Mouse (Mus musculus) lung, embryonic 14.5 days (tissue): ENCODE measurements around the gene Rnf43. TPM values are rescaled to one million over a fixed set of nuclear protein-coding genes. Genes with fewer than 3 reads are reported as not detected.
A peak's percentile ranks its signal among the peaks of the same experiment; 100 is the strongest.

ENCODE experiments used
- ATAC-seq: fragments of 200-750 bp; cut with Nextera tagmentation; 2 replicates; pipeline ENCODE4 v1.8.0; 2017; ENCODE audit warnings: mild to moderate bottlenecking, moderate TSS enrichment, moderate library complexity; ENCODE audit not compliant: insufficient read depth
- DNase-seq: peaks from one replicate; pipeline ENCODE4 v3.0.0-alpha.2; 2015
- H3K27ac ChIP-seq: fragments of 300-500 bp; sonication (generic); 2 replicates; pipeline ENCODE4 v1.5.1; 2014; ENCODE audit warnings: low read depth, mild to moderate bottlenecking, moderate library complexity
- H3K27me3 ChIP-seq: fragments of 300-500 bp; sonication (generic); 2 replicates; pipeline ENCODE4 v1.6.1; 2014; ENCODE audit warnings: low read length, control low read depth; ENCODE audit not compliant: insufficient read depth
- H3K36me3 ChIP-seq: fragments of 300-500 bp; sonication (generic); 2 replicates; pipeline ENCODE4 v1.6.1; 2014; ENCODE audit warnings: control low read depth; ENCODE audit not compliant: insufficient read depth
- H3K4me1 ChIP-seq: fragments of 300-500 bp; sonication (generic); 2 replicates; pipeline ENCODE4 v1.6.1; 2014; ENCODE audit warnings: antibody characterized with exemption, control low read depth; ENCODE audit not compliant: insufficient read depth
- H3K4me2 ChIP-seq: fragments of 300-500 bp; sonication (generic); 2 replicates; pipeline ENCODE4 v1.6.1; 2014; ENCODE audit warnings: mild to moderate bottlenecking
- H3K4me3 ChIP-seq: fragments of 300-500 bp; sonication (generic); 2 replicates; pipeline ENCODE4 v1.5.1; 2014; ENCODE audit warnings: low read depth, low read length
- H3K9ac ChIP-seq: fragments of 300-500 bp; sonication (generic); 2 replicates; pipeline ENCODE4 v1.6.1; 2014
- H3K9me3 ChIP-seq: fragments of 300-500 bp; sonication (generic); 2 replicates; pipeline ENCODE4 v1.6.1; 2016; ENCODE audit warnings: low read depth, low read length, control low read depth
- CTCF ChIP-seq: IDR thresholded peaks from 2 replicates; pipeline ENCODE4 v1.5.1; 2016; ENCODE audit warnings: antibody characterized with exemption, low read depth
- WGBS: fragments of 180-500 bp; shearing (Covaris S2); extraction: QIAGEN DNeasy Blood & Tissue Kit; methylation state at CpG from one replicate; pipeline ENCODE4 v1.1.7; 2014; 5-methylcytosine and 5-hydroxymethylcytosine counted together
- polyA plus RNA-seq: library from polyadenylated mRNA; unstranded; fragments of >200 nt; fragmentation: Nextera tagmentation; extraction: Ambion mirVana; gene quantifications from 2 replicates; pipeline ENCODE4 v1.2.1, GENCODE M21; 2014

Gene Rnf43
- polyA plus RNA-seq, 1 experiment from 2014 or later, result 21.5 TPM

DNA sequence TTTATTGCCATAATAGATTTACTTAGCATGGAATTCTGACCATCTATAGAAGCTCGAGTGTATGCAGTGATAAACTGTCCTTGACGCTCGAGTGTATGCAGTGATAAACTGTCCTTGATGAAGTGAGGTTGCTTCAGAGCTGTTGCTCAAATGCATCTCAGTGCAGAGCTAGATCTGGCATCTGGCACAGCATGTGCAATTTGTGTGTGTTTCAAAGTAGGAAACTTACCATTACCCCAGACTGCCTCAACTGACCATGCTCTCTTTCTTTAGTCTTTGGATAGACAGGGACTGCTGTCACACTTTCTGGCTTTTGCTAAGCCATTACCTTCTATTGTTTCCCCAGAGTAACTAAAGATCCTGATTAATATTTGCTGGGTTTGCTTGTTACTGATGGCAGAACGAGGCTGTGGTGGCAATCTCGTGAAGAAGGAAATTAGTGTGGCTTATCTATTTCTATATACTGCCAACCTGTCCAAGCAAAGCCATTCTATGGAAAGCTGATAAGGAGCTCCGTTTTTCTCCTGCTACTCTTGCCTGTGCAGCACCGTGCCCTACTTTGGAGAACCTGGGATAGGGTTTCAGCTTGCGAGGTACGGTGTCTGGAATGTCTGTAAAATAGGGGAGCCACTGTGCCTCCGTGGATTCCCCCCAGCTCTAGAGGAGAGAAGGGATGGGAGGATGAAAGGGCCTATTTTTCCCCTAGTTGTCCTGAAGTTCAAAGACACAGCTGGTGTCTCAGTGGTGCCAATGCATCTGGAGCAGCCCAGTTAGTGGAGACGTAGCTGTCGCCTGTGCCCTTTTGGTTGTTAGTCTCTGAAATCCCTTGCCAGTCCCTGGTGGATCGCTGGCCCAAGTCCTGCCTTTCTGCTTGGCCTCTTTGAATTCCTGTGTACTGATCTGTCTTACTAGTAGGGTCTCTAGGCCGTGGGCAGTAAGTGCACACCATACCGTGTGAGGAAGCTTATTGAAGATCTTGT lies 25.0 kb downstream of the Rnf43 start:
- Histone ChIP-seq H3K4me1 (peaks cover 6% of the 10 kb centered on the region), H3K9me3 (no peaks in the 10 kb centered on the region), H3K4me3 (no peak overlapping the region), H3K27ac (peak overlapping the region; percentile 66; the same call in 1 of the 2 replicates), H3K36me3 (no peaks in the 10 kb centered on the region), H3K9ac (no peak overlapping the region), H3K4me2 (no peak overlapping the region; the same call in 1 of the 2 replicates), H3K27me3 (no peaks in the 10 kb centered on the region)
- TF ChIP-seq CTCF, result no peak
- DNase-seq (no peak), ATAC-seq (no peak)
- WGBS, result 44% methylated on average over 15 of the region's 15 CpGs

DNA sequence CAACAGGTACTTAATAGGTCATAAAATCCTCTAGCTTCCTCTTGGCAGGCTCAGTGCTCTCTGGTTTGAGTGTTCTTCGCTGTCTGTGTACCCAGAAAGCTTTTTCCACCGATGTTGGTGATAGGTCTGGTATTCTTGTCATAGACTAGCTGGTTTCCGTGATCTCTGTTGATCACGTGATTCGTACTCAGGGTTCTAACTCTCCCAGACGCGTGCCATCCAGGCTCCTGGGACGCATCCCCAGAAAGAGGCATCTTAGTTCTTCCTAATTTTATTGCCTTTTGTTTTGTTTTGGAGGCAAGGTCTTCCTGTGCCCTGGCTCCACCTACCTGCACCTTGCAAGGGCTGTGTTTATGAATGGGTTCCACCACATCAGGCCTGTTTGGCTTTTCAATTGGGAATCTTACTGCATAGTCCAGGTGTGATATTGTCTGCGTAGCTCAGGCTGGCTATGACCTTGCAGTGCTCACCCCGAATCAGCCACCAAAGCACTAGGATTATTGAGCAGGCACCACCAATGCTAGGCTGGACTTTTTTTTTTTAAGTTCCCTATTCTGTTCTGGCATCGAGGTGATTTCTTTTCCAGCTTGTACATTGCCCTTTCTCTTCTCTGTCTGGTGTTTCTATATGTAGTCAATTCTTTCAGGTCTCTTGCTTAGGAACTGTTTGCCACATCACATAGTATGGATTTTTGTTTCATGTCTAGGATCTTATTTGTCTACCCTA lies 26.1 kb downstream of the Rnf43 start:
- DNase-seq (no peak), ATAC-seq (no peak)
- H3K9me3 ChIP-seq, result no peaks in the 10 kb centered on the region
- peaks cover 6% of the 10 kb centered on the region for H3K4me1 ChIP-seq
- H3K27ac ChIP-seq, result peak overlapping the region; percentile 66
- TF ChIP-seq CTCF, result no peak
- no peaks in the 10 kb centered on the region for H3K36me3 ChIP-seq
- H3K27me3 ChIP-seq, result no peaks in the 10 kb centered on the region
- H3K4me2 ChIP-seq, result peak overlapping the region; percentile 53
- no peak overlapping the region for H3K9ac ChIP-seq
- WGBS, result 68% methylated on average over 11 of the region's 11 CpGs
- H3K4me3 ChIP-seq, result no peak overlapping the region

DNA sequence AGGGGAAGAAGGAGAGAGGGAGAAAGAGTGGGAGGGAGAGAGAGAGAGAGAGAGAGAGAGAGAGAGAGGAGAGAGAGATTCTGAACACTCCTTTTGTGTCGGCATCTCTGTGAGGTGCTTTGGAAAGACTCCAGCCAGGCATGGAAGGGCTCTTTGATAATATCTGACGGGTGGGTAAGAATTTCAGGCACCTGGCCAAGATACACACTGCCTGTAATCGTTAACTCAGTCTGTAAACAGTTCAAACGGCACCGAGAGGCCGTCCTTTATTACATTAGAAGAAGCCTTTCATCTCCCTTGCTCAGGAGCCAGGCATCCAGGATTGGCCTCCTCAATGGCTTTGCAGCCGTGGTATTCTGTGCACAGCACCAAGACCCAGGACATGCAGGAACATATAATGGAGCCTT lies 26.9 kb downstream of the Rnf43 start:
- Histone ChIP-seq H3K27ac (peak overlapping the region; percentile 92), H3K4me2 (peak overlapping the region; percentile 53), H3K9me3 (no peaks in the 10 kb centered on the region), H3K9ac (no peak overlapping the region), H3K4me3 (no peak overlapping the region), H3K36me3 (no peaks in the 10 kb centered on the region), H3K4me1 (peaks cover 6% of the 10 kb centered on the region), H3K27me3 (no peaks in the 10 kb centered on the region)
- under 1% methylated on average over 7 of the region's 7 CpGs for WGBS
- TF ChIP-seq CTCF, result no peak
- ATAC-seq, result peak; percentile 86
- DNase-seq, result peak; percentile 89

DNA sequence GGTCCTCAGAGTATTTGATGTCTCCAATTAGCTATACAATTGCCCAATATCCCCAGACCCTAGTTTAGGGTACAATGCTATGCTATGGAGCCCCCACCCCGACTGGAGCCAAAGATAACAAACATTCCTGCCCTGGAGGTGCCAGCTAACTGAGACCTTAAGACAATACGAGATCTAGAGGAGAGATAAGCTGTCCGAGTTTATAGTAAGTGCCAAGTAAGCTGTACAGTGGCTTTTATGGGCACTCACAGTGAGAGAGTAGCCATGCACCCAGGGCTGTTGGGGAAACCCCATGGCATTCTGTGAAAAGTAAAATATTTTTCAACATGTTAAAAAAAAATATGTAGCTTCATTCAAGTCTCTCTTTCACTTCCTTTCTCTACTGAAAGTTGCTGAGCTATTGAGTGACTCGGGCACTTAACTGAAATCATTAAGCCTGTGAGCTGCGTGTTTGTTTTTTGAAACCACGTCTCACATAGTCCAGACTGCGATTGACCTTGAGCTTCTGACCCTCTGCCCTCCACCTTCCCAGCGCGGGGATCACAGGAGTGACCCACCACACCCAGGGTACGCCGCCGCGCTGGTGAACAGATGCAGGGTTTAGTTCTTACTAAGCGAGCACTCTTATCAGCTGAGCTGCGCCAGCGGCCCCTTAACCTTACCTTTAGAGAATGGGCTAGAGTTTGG lies 27.7 kb downstream of the Rnf43 start:
- H3K9ac ChIP-seq, result peak overlapping the region; percentile 32
- DNase-seq (no peak), ATAC-seq (peak; percentile 39)
- no peaks in the 10 kb centered on the region for H3K9me3 ChIP-seq
- 34% methylated on average over 16 of the region's 16 CpGs for WGBS
- H3K27me3 ChIP-seq, result no peaks in the 10 kb centered on the region
- no peak for TF ChIP-seq CTCF
- peak overlapping the region; percentile 53 for H3K4me2 ChIP-seq
- H3K4me3 ChIP-seq, result 0 out of 2 replicates have a peak overlapping the region, but pooled peaks have one; percentile 12
- peak overlapping the region; percentile 92 for H3K27ac ChIP-seq
- peaks cover 6% of the 10 kb centered on the region for H3K4me1 ChIP-seq
- no peaks in the 10 kb centered on the region for H3K36me3 ChIP-seq

DNA sequence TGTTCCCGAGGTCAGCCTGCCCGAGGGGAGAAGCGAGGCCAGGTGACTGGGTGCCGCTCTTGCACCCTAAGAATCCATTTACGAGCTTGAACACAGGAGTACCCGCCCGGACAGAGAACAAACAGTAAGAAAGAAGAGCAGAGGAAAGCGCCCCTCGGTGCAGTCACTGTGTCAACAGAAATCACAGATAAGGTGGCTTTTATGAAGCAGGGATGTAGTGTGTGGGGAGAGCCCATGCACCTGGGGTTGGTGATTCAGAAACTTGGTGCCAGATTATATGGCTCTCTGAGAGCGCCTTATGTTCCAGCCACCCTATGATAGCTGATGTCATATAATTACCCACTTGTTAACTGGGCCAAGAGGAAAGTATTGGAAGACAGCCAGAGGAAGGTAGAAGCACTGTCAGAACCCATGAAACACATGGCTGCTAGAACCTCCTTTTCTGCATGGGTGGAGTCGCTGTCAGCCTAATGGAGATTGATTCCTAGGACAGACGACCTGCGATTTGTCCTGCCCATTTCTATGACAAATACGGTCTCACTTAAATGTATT lies 34.7 kb downstream of the Rnf43 start:
- H3K27me3 ChIP-seq, result no peaks in the 10 kb centered on the region
- no peak overlapping the region for H3K9ac ChIP-seq
- H3K9me3 ChIP-seq, result no peaks in the 10 kb centered on the region
- H3K4me2 ChIP-seq, result peak overlapping the region; percentile 27
- WGBS, result 45% methylated on average over 14 of the region's 14 CpGs
- DNase-seq, result peak; percentile 32
- no peak for TF ChIP-seq CTCF
- 0 out of 2 replicates have a peak, but pooled peaks cover 5% of the 10 kb centered on the region for H3K4me1 ChIP-seq
- no peaks in the 10 kb centered on the region for H3K36me3 ChIP-seq
- no peak overlapping the region for H3K4me3 ChIP-seq
- peak; percentile 75; the same call in 1 of the 2 replicates for ATAC-seq
- peak overlapping the region; percentile 67; the same call in 1 of the 2 replicates for H3K27ac ChIP-seq

DNA sequence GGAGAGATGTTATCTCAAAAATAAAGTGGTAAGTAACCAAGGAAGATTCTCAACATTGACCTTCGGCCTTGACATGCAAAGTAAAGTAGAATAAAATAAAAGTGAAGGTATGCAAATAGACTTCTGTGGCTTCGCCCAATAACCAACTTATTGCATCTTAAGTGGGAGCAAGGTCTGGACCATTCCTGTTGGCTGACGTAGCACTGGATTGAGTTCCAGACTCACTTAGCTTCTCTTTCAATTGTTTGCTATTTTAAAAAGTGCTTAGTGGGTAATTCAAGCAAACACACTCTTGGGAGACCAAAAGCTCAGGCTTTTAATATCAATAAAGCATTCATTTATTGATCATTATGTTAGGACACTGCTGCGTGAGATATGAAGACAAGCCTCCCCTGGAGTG lies 35.6 kb downstream of the Rnf43 start:
- Histone ChIP-seq H3K27me3 (no peaks in the 10 kb centered on the region), H3K4me2 (no peak overlapping the region), H3K4me1 (0 out of 2 replicates have a peak, but pooled peaks cover 5% of the 10 kb centered on the region), H3K9me3 (no peaks in the 10 kb centered on the region), H3K27ac (peak overlapping the region; percentile 67; the same call in 1 of the 2 replicates), H3K4me3 (no peak overlapping the region), H3K36me3 (no peaks in the 10 kb centered on the region), H3K9ac (no peak overlapping the region)
- ATAC-seq, result no peak
- 71% methylated on average over 4 of the region's 4 CpGs for WGBS
- TF ChIP-seq CTCF, result no peak
- no peak for DNase-seq
